8 mouse cellular contexts compared by ENCODE assay signal in genomic region chr7:18990601-18991295, GRCm38 (mm10). TPM values are rescaled to one million over a fixed set of nuclear protein-coding genes. Genes with fewer than 3 reads are reported as not detected.
DNase-seq lines count a peak whose midpoint lies in the region; ATAC-seq and TF ChIP-seq lines count a peak whose summit lies in the region.

Mypop (plus strand) TSS chr7:18991245.

- peak; percentile 100 for DNase-seq in MEL (ENCODE audit: low read depth, low spot score)
- peak; percentile 100 for DNase-seq in cerebellum, adult 2 months
- DNase-seq in forebrain, postnatal 0 days: peak; percentile 100
- peak; percentile 99 for DNase-seq in heart, postnatal 4 days
- peak; percentile 100 for DNase-seq in layer of hippocampus, adult 8-10 months (ENCODE audit: low spot score in 2 of 2)
- peak; percentile 100 for DNase-seq in ovary, adult 18-20 months (ENCODE audit: low spot score)
- peak; percentile 100 for DNase-seq in thymus, postnatal 0 days (ENCODE audit: low spot score)

- peak within 1 kb of the TSS; percentile 83 for H3K4me2 ChIP-seq in forebrain, postnatal 0 days (ENCODE audit: low read depth)
- H3K4me2 ChIP-seq in lung, embryonic 15.5 days: peak within 1 kb of the TSS; percentile 83

- peak within 1 kb of the TSS; percentile 45 to 47 for H3K4me3 ChIP-seq in MEL (ENCODE audit: control insufficient read depth in 1 of 2, insufficient read depth in 1 of 2, low read depth in 2 of 2, low read length in 2 of 2)
- peak within 1 kb of the TSS; percentile 80 for H3K4me3 ChIP-seq in cerebellum, adult 2 months (replicated peaks; ENCODE audit: insufficient read depth, low read depth, low read length)
- peak within 1 kb of the TSS; percentile 67 for H3K4me3 ChIP-seq in forebrain, postnatal 0 days (ENCODE audit: low read depth, low read length)
- H3K4me3 ChIP-seq in lung, embryonic 15.5 days: peak within 1 kb of the TSS; percentile 53

- no peak for TF ChIP-seq RAD21 in MEL (IDR thresholded peaks at IDR 0.05; ENCODE audit: low read depth, low read length)

- no peaks in the 10 kb centered on the region for H3K27me3 ChIP-seq in MEL (ENCODE audit: control insufficient read depth in 1 of 2, insufficient read depth in 2 of 2, low read length in 2 of 2)
- no peaks in the 10 kb centered on the region for H3K27me3 ChIP-seq in cerebellum, adult 2 months (ENCODE audit: control insufficient read depth, insufficient read depth, low read length)
- no peaks in the 10 kb centered on the region for H3K27me3 ChIP-seq in forebrain, postnatal 0 days (ENCODE audit: insufficient read depth, low read length)
- H3K27me3 ChIP-seq in lung, embryonic 15.5 days: peaks cover 35% of the 10 kb centered on the region

- TF ChIP-seq EP300 in MEL (IDR thresholded peaks at IDR 0.05; ENCODE audit: low read depth in 1 of 2, low read length in 2 of 2): no peak

- peak; percentile 30 to 67; a peak in 2 of 4 replicates for TF ChIP-seq POLR2A in MEL (IDR thresholded peaks at IDR 0.05; ENCODE audit: control insufficient read depth in 1 of 2, insufficient read depth in 1 of 2, low read depth in 1 of 2, low read length in 2 of 2, poor library complexity in 1 of 2)
- peak; percentile 95; the same call in 1 of the 2 replicates for TF ChIP-seq POLR2A in cerebellum, adult 2 months (IDR thresholded peaks at IDR 0.05; ENCODE audit: borderline replicate concordance, insufficient read depth, low read length)

- peaks cover 0 to 7% of the 10 kb centered on the region in 2 experiments; a peak in 2 of 4 replicates for H3K36me3 ChIP-seq in MEL (ENCODE audit: control insufficient read depth in 1 of 2, insufficient read depth in 2 of 2, low read length in 2 of 2)
- no peaks in the 10 kb centered on the region for H3K36me3 ChIP-seq in forebrain, postnatal 0 days (ENCODE audit: insufficient read depth)
- no peaks in the 10 kb centered on the region for H3K36me3 ChIP-seq in lung, embryonic 15.5 days

- H3K9ac ChIP-seq in MEL (ENCODE audit: control insufficient read depth, low read depth, low read length, poor library complexity, severe bottlenecking): peak within 1 kb of the TSS; percentile 53
- H3K9ac ChIP-seq in forebrain, postnatal 0 days: peak within 1 kb of the TSS; percentile 60
- peak within 1 kb of the TSS; percentile 53 for H3K9ac ChIP-seq in lung, embryonic 15.5 days

- H3K4me1 ChIP-seq in MEL (ENCODE audit: control insufficient read depth in 1 of 2, insufficient read depth in 2 of 2, low read length in 2 of 2): peaks cover 2 to 21% of the 10 kb centered on the region in 2 experiments; a peak in 3 of 4 replicates
- H3K4me1 ChIP-seq in cerebellum, adult 2 months (ENCODE audit: control insufficient read depth, insufficient read depth, low read length): peaks cover 10% of the 10 kb centered on the region; the same call in 1 of the 2 replicates
- H3K4me1 ChIP-seq in forebrain, postnatal 0 days (ENCODE audit: insufficient read depth): peaks cover 8% of the 10 kb centered on the region
- H3K4me1 ChIP-seq in lung, embryonic 15.5 days: peaks cover 22% of the 10 kb centered on the region

- no peaks in the 10 kb centered on the region for H3K79me2 ChIP-seq in MEL (ENCODE audit: control insufficient read depth, insufficient read depth, low read length, poor library complexity)

- peak; percentile 93 for ATAC-seq in forebrain, postnatal 0 days
- ATAC-seq in lung, embryonic 15.5 days (ENCODE audit: borderline replicate concordance, extremely low read depth, low FRiP score, low TSS enrichment): peak; percentile 93

- WGBS in cerebellum, adult 2 months: under 1% methylated on average over 37 of the region's 37 CpGs
- WGBS in forebrain, postnatal 0 days: under 1% methylated on average over 36 of the region's 37 CpGs
- under 1% methylated on average over 37 of the region's 37 CpGs for WGBS in lung, embryonic 15.5 days

- H3K27ac ChIP-seq in MEL (ENCODE audit: control insufficient read depth, low read depth, low read length): peak within 1 kb of the TSS; percentile 34
- peak within 1 kb of the TSS; percentile 93 for H3K27ac ChIP-seq in cerebellum, adult 2 months (ENCODE audit: insufficient read depth, low read length)
- peak within 1 kb of the TSS; percentile 71 for H3K27ac ChIP-seq in forebrain, postnatal 0 days (ENCODE audit: low read depth, low read length)
- peak within 1 kb of the TSS; percentile 57 for H3K27ac ChIP-seq in lung, embryonic 15.5 days

- TF ChIP-seq CTCF in MEL (IDR thresholded peaks at IDR 0.05 in 2 of 3, conservative IDR thresholded peaks at IDR 0.05 in 1 of 3; ENCODE audit: control insufficient read depth in 1 of 3, insufficient read depth in 1 of 3, low read depth in 2 of 3, low read length in 3 of 3, poor library complexity in 1 of 3, severe bottlenecking in 1 of 3): no peak
- no peak for TF ChIP-seq CTCF in cerebellum, adult 2 months (IDR thresholded peaks at IDR 0.05; ENCODE audit: borderline replicate concordance, insufficient read depth, low read depth, low read length)
- TF ChIP-seq CTCF in forebrain, postnatal 0 days (IDR thresholded peaks at IDR 0.05; ENCODE audit: low read depth): peak; percentile 18; the same call in 1 of the 2 replicates

- H3K9me3 ChIP-seq in MEL (replicated peaks; ENCODE audit: insufficient read depth, low read length): no peaks in the 10 kb centered on the region
- H3K9me3 ChIP-seq in forebrain, postnatal 0 days (ENCODE audit: low read length): no peaks in the 10 kb centered on the region
- no peaks in the 10 kb centered on the region for H3K9me3 ChIP-seq in lung, embryonic 15.5 days

TF ChIP-seq in MEL, 35 proteins besides CTCF, POLR2A, EP300 and RAD21 (continues in another document):
- peak; percentile 91 for TF ChIP-seq NRF1 (IDR thresholded peaks at IDR 0.05; ENCODE audit: insufficient read depth, low read depth, low read length, poor library complexity, severe bottlenecking)
- TF ChIP-seq ZKSCAN1 (IDR thresholded peaks at IDR 0.05; ENCODE audit: low read depth, low read length): 0 out of 2 replicates have a peak, but pooled peaks have one; percentile 32
- 0 out of 2 replicates have a peak, but pooled peaks have one; percentile 49 for TF ChIP-seq ZMIZ1 (IDR thresholded peaks at IDR 0.05; ENCODE audit: low read depth, low read length)
- TF ChIP-seq CHD1 (IDR thresholded peaks at IDR 0.05; ENCODE audit: low read depth, low read length): no peak
- TF ChIP-seq POLR2AphosphoS2 (IDR thresholded peaks at IDR 0.05; ENCODE audit: low read length): peak; percentile 98
- TF ChIP-seq RCOR1 (IDR thresholded peaks at IDR 0.05; ENCODE audit: low read depth, low read length): peak; percentile 33; the same call in 1 of the 2 replicates
- no peak; the same call in 1 of the 2 replicates for TF ChIP-seq POLR2AphosphoS5 (IDR thresholded peaks at IDR 0.05; ENCODE audit: borderline replicate concordance, low read depth, low read length)
- 0 out of 2 replicates have a peak, but pooled peaks have one; percentile 22 for TF ChIP-seq MAX (IDR thresholded peaks at IDR 0.05; ENCODE audit: low read length)
- TF ChIP-seq HCFC1 (IDR thresholded peaks at IDR 0.05; ENCODE audit: low read depth, low read length): peak; percentile 86
- no peak for TF ChIP-seq MEF2A (IDR thresholded peaks at IDR 0.05; ENCODE audit: extremely low read depth, insufficient replicate concordance, low read depth, low read length, poor library complexity, severe bottlenecking)
- no peak for TF ChIP-seq BHLHE40 (IDR thresholded peaks at IDR 0.05; ENCODE audit: borderline replicate concordance, low read depth, low read length)
- no peak for TF ChIP-seq USF2 (IDR thresholded peaks at IDR 0.05; ENCODE audit: borderline replicate concordance in 1 of 2, insufficient read depth in 1 of 2, low read depth in 1 of 2, low read length in 2 of 2)
- no peak for TF ChIP-seq ZNF384 (IDR thresholded peaks at IDR 0.05; ENCODE audit: low read depth, low read length)
- peak; percentile 78 for TF ChIP-seq NELFE (IDR thresholded peaks at IDR 0.05; ENCODE audit: low read depth, low read length)
- 0 out of 2 replicates have a peak, but pooled peaks have one; percentile 11 for TF ChIP-seq TBP (IDR thresholded peaks at IDR 0.05; ENCODE audit: low read depth, low read length)
- TF ChIP-seq TAL1 (IDR thresholded peaks at IDR 0.05; ENCODE audit: low read length): no peak
- no peak for TF ChIP-seq MYC (IDR thresholded peaks at IDR 0.05; ENCODE audit: low read depth, low read length)
- TF ChIP-seq ZC3H11A (IDR thresholded peaks at IDR 0.05; ENCODE audit: low read depth, low read length): no peak
- TF ChIP-seq TCF12 (IDR thresholded peaks at IDR 0.05; ENCODE audit: low read depth, low read length): no peak
- TF ChIP-seq E2F4 (IDR thresholded peaks at IDR 0.05; ENCODE audit: borderline replicate concordance, low read depth, low read length): no peak
- no peak for TF ChIP-seq USF1 (IDR thresholded peaks at IDR 0.05; ENCODE audit: low read depth, low read length)
- no peak for TF ChIP-seq ETS1 (IDR thresholded peaks at IDR 0.05; ENCODE audit: low read depth, low read length)
- no peak for TF ChIP-seq GATA1 (IDR thresholded peaks at IDR 0.05; ENCODE audit: low read depth, low read length)
- TF ChIP-seq GABPA (IDR thresholded peaks at IDR 0.05; ENCODE audit: low read depth, low read length): no peak
- 0 out of 2 replicates have a peak, but pooled peaks have one; percentile 38 for TF ChIP-seq MXI1 (IDR thresholded peaks at IDR 0.05; ENCODE audit: low read depth, low read length)
- TF ChIP-seq ELF1 (IDR thresholded peaks at IDR 0.05; ENCODE audit: low read depth, low read length): peak; percentile 39; the same call in 1 of the 2 replicates
- TF ChIP-seq MAFK (IDR thresholded peaks at IDR 0.05; ENCODE audit: borderline replicate concordance, low read depth, low read length): no peak
- peak; percentile 26; the same call in 1 of the 2 replicates for TF ChIP-seq SIN3A (IDR thresholded peaks at IDR 0.05; ENCODE audit: low read length)
- no peak for TF ChIP-seq UBTF (IDR thresholded peaks at IDR 0.05; ENCODE audit: borderline replicate concordance, insufficient read depth, low read depth, low read length)

RNA-seq across cellular contexts. Expression of gene Mypop, which starts in this region (rescaled TPM):
- 0.95 and 1.2 TPM in 2 replicates for total RNA-seq in MEL (2012; rRNA removed)
- polyA plus RNA-seq in MEL (2012; ENCODE audit: insufficient read depth in 1 of 2, insufficient read length in 2 of 2, low read depth in 1 of 2, low replicate concordance in 2 of 2, missing spikeins in 1 of 2): 1 to 10 TPM in 1 of 2 experiments, not detected in 1; 6.5 TPM
- polyA plus RNA-seq in cerebellum, adult 2 months (2012; rRNA removed): 52.6 and 55.3 TPM in 2 replicates
- total RNA-seq in forebrain, postnatal 0 days (2014; rRNA removed): 12.3 and 13.9 TPM in 2 replicates
- polyA plus RNA-seq in forebrain, postnatal 0 days (2015; fragmentation: Nextera tagmentation; extraction: Ambion mirVana): 3.8 and 4.3 TPM in 2 replicates
- 1 to 10 TPM; 1.4 to 1.5 TPM for total RNA-seq in heart, postnatal 4 days (2021)
- 10 to 100 TPM; 42.4 to 49.6 (median 45.8) TPM for total RNA-seq in layer of hippocampus, adult 8-10 months (2022)
- 3.0 and 3.6 TPM in 2 replicates for polyA plus RNA-seq in lung, embryonic 15.5 days (2015; fragmentation: Nextera tagmentation; extraction: Ambion mirVana)
- 5.5 and 5.9 TPM in 2 replicates for polyA plus RNA-seq in thymus, postnatal 0 days (2015; fragmentation: Nextera tagmentation; extraction: Ambion mirVana)

Comparison
In these comparisons a context has a peak if more than half of its experiments do, and no peak if none do; other contexts are left out.
1. Peak in every context shown above with its lines: DNase-seq, ATAC-seq, H3K4me3 ChIP-seq and H3K27ac ChIP-seq.
2. H3K27ac ChIP-seq: peak in every context shown above with its lines; median percentile 93 in cerebellum, adult 2 months; 71 in forebrain, postnatal 0 days; 57 in lung, embryonic 15.5 days; 34 in MEL.